Comparison of ENCODE assay signal across 18 mouse cellular contexts in genomic region chr2:118541716-118542115, GRCm38 (mm10). TPM values are rescaled to one million over a fixed set of nuclear protein-coding genes. Genes with fewer than 3 reads are reported as not detected.
DNase-seq lines count a peak whose midpoint lies in the region; ATAC-seq lines count a peak whose summit lies in the region.
"Had no signal": no experiment of that assay in that cellular context is flagged by ENCODE, and none has a peak within 500 bp of the region (broad histone marks: within the 10 kb centered on the region; RNA-seq: fewer than 3 reads in every experiment).

No protein-coding gene starts in this region.

- ATAC-seq in heart, embryonic 15.5 days (replicated peaks; ENCODE audit: insufficient number of reproducible peaks, insufficient read depth, low FRiP score, low read depth) = no peak
- no peak for ATAC-seq in lung, embryonic 16.5 days (ENCODE audit: low read depth)
- ATAC-seq in stomach, embryonic 15.5 days (ENCODE audit: insufficient read depth, low FRiP score, low read depth) = no peak
- ATAC-seq: midbrain, embryonic 16.5 days had no signal

- peaks cover 91% of the 10 kb centered on the region for H3K4me1 ChIP-seq in heart, embryonic 15.5 days (replicated peaks)
- peaks cover 84% of the 10 kb centered on the region for H3K4me1 ChIP-seq in lung, embryonic 16.5 days (replicated peaks; ENCODE audit: control insufficient read depth, insufficient read depth, low read length)
- H3K4me1 ChIP-seq in stomach, embryonic 15.5 days = peaks cover 79% of the 10 kb centered on the region

- no peak overlapping the region for H3K4me3 ChIP-seq in heart, embryonic 15.5 days
- no peak overlapping the region for H3K4me3 ChIP-seq in lung, embryonic 16.5 days (ENCODE audit: low read length)
- no peak overlapping the region for H3K4me3 ChIP-seq in stomach, embryonic 15.5 days (replicated peaks)
- H3K4me3 ChIP-seq: embryonic facial prominence, embryonic 12.5 days; forebrain, embryonic 10.5 days; neural tube, embryonic 12.5 days had no signal

- H3K27ac ChIP-seq in heart, embryonic 15.5 days = peak overlapping the region; percentile 98
- H3K27ac ChIP-seq in lung, embryonic 16.5 days (ENCODE audit: low read length) = 0 out of 2 replicates have a peak overlapping the region, but pooled peaks have one; percentile 98
- peak overlapping the region; percentile 96; the same call in 1 of the 2 replicates for H3K27ac ChIP-seq in stomach, embryonic 15.5 days
- H3K27ac ChIP-seq: liver, embryonic 14.5 days; neural tube, embryonic 12.5 days had no signal

- 73% methylated on average over 3 of the region's 3 CpGs for WGBS in heart, embryonic 15.5 days
- WGBS in lung, embryonic 16.5 days = 79% methylated on average over 3 of the region's 3 CpGs
- WGBS in stomach, embryonic 15.5 days = 78% methylated on average over 3 of the region's 3 CpGs

- H3K9me3 ChIP-seq in heart, embryonic 15.5 days (replicated peaks) = no peaks in the 10 kb centered on the region
- H3K9me3 ChIP-seq in lung, embryonic 16.5 days (ENCODE audit: control insufficient read depth, low read length) = no peaks in the 10 kb centered on the region
- no peaks in the 10 kb centered on the region for H3K9me3 ChIP-seq in stomach, embryonic 15.5 days
- H3K9me3 ChIP-seq: embryonic facial prominence, embryonic 12.5 days; forebrain, embryonic 10.5 days; neural tube, embryonic 12.5 days had no signal

- no peaks in the 10 kb centered on the region for H3K27me3 ChIP-seq in heart, embryonic 15.5 days
- no peaks in the 10 kb centered on the region for H3K27me3 ChIP-seq in lung, embryonic 16.5 days (ENCODE audit: control insufficient read depth, insufficient read depth, low read depth, low read length)
- no peaks in the 10 kb centered on the region for H3K27me3 ChIP-seq in stomach, embryonic 15.5 days (replicated peaks)
- H3K27me3 ChIP-seq: embryonic facial prominence, embryonic 12.5 days; neural tube, embryonic 12.5 days had no signal

- peak; percentile 27 for DNase-seq in cerebellum, adult 9-10 months
- DNase-seq in cerebellum, postnatal 4 days (ENCODE audit: low spot score in 2 of 2) = no peak
- DNase-seq in heart, adult 8-10 months (ENCODE audit: low spot score) = no peak
- no peak for DNase-seq in lung, postnatal 14 days
- no peak for DNase-seq in layer of hippocampus, adult 9-11 months
- DNase-seq: cerebellum, postnatal 10 days; kidney, adult 2 months; retina, postnatal 1 day; spleen, adult 18-20 months; thymus, adult 2 months had no signal

- no peaks in the 10 kb centered on the region for H3K36me3 ChIP-seq in heart, embryonic 15.5 days
- H3K36me3 ChIP-seq in lung, embryonic 16.5 days (ENCODE audit: control insufficient read depth, insufficient read depth, low read length) = 0 out of 2 replicates have a peak, but pooled peaks cover 2% of the 10 kb centered on the region
- 0 out of 2 replicates have a peak, but pooled peaks cover 3% of the 10 kb centered on the region for H3K36me3 ChIP-seq in stomach, embryonic 15.5 days

- no peak overlapping the region for H3K9ac ChIP-seq in heart, embryonic 15.5 days
- H3K9ac ChIP-seq in lung, embryonic 16.5 days (ENCODE audit: low read length) = no peak overlapping the region
- no peak overlapping the region for H3K9ac ChIP-seq in stomach, embryonic 15.5 days
- H3K9ac ChIP-seq: embryonic facial prominence, embryonic 12.5 days; liver, embryonic 14.5 days; neural tube, embryonic 12.5 days had no signal

- no peak overlapping the region for H3K4me2 ChIP-seq in heart, embryonic 15.5 days
- no peak overlapping the region for H3K4me2 ChIP-seq in lung, embryonic 16.5 days (ENCODE audit: low read depth, low read length)
- H3K4me2 ChIP-seq in stomach, embryonic 15.5 days = no peak overlapping the region
- H3K4me2 ChIP-seq: embryonic facial prominence, embryonic 12.5 days; neural tube, embryonic 12.5 days had no signal

RNA-seq across cellular contexts. Expression of gene Bmf, which starts 7.8 kb away (rescaled TPM):
- 1.9 and 3.8 TPM in 2 replicates for polyA plus RNA-seq in heart, embryonic 15.5 days (2015; fragmentation: Nextera tagmentation; extraction: Ambion mirVana)
- total RNA-seq in heart, adult 8-10 months (2022) = 1 to 10 TPM; 2.8 to 9.8 (median 7.7) TPM
- polyA plus RNA-seq in lung, embryonic 16.5 days (2015; fragmentation: Nextera tagmentation; extraction: Ambion mirVana) = 4.7 and 6.7 TPM in 2 replicates
- polyA plus RNA-seq in stomach, embryonic 15.5 days (2015; fragmentation: Nextera tagmentation; extraction: Ambion mirVana) = 3.6 and 5.2 TPM in 2 replicates

RNA-seq across cellular contexts. Expression of gene Bub1b, which starts 56.3 kb away (rescaled TPM):
- 56.7 and 74.8 TPM in 2 replicates for polyA plus RNA-seq in heart, embryonic 15.5 days (2015; fragmentation: Nextera tagmentation; extraction: Ambion mirVana)
- total RNA-seq in heart, adult 8-10 months (2022) = under 1 TPM; 0.56 to 0.94 (median 0.60) TPM
- polyA plus RNA-seq in lung, embryonic 16.5 days (2015; fragmentation: Nextera tagmentation; extraction: Ambion mirVana) = 105 and 106 TPM in 2 replicates
- 66.9 and 72.0 TPM in 2 replicates for polyA plus RNA-seq in stomach, embryonic 15.5 days (2015; fragmentation: Nextera tagmentation; extraction: Ambion mirVana)
